Mouse (Mus musculus): ENCODE measurements at regions not wholly inside any gene's neighbourhood (a gene's known extent, or its start where the extent isn't known, plus 50 kb on each side); places are given as distances from the start of the nearest gene placed in this dataset.

DNA sequence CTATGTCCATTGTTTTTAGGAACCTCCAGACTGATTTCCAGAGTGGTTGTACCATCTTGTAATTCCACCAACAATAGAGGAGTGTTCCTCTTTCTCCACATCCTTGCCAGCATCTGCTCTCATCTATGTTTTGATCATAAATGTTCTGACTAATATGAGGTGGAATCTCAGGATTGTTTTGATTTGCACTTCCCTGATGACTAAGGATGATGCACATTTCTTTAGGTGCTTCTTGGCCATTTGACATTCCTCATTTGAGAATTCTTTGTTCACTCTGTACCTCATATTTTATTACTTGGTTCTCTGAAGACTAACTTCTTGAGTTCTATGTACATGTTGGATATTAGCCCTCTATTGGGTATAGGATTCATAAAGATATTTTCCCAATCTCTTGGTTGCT is 538.4 kb downstream of the Inhba start:
- H3K9ac ChIP-seq (replicated peaks; ENCODE audit: low read depth, low read length) = no peak overlapping the region
- no peak overlapping the region for H3K27ac ChIP-seq (ENCODE audit: low read length)
- H3K4me2 ChIP-seq (replicated peaks; ENCODE audit: low read depth, low read length) = no peak overlapping the region
- no peak overlapping the region for H3K4me3 ChIP-seq (ENCODE audit: low read depth, low read length)
- H3K27me3 ChIP-seq (ENCODE audit: control insufficient read depth, insufficient read depth, low read length) = no peaks in the 10 kb centered on the region
- no peaks in the 10 kb centered on the region for H3K9me3 ChIP-seq (ENCODE audit: control insufficient read depth, low read depth, low read length)
- ATAC-seq (ENCODE audit: insufficient number of reproducible peaks, insufficient read depth, low FRiP score, low read depth) = no peak
- no peaks in the 10 kb centered on the region for H3K36me3 ChIP-seq (ENCODE audit: control insufficient read depth, insufficient read depth, low read length)
- no peaks in the 10 kb centered on the region for H3K4me1 ChIP-seq (ENCODE audit: control insufficient read depth, insufficient read depth, low read length)

DNA sequence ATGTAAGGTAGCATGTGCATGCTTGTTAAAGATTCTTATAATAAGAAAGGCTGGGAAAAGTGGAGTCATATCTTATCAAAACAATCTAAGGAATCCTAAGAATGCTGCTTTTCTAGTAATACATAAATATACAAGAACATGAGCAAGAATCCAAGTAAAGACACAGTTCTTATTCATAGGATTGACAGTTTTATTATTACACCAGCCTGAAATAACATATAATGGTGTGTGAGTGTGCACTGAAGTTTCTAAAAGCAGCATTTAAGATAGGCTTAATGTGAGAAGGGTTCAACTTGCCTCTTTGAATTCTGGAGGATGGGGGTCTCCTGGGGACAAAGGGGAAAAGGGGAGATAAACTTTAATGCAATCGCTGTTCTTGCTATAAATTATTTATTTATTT is 553.3 kb downstream of the Inhba start:
- H3K9ac ChIP-seq (replicated peaks; ENCODE audit: low read depth, low read length) = no peak overlapping the region
- 59% methylated on average over 1 of the region's 1 CpGs for WGBS

DNA sequence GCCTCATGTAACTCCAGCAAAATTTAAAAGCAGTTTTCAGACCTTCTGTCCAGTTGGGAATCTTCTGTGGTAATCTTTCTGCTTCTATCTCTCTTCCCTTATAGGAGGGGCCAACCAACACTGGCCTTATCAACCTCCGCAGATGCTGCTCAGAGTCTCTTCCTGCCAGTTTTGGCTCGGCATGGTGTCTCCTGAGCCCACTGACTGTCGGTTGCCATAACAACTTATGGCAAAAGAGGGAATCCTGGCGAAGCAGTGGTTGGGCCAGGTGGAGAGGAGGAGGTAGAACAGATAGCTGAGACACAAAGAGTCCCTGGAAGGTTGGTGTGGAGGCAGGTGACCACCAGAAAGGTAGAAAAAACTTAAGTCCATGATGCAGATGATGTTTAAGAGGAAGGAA is 562.4 kb downstream of the Inhba start:
- Histone ChIP-seq H3K9me3 (ENCODE audit: control insufficient read depth, low read depth, low read length) (no peaks in the 10 kb centered on the region), H3K27me3 (ENCODE audit: control insufficient read depth, insufficient read depth, low read length) (no peaks in the 10 kb centered on the region), H3K4me2 (replicated peaks; ENCODE audit: low read depth, low read length) (no peak overlapping the region), H3K4me3 (ENCODE audit: low read depth, low read length) (no peak overlapping the region), H3K36me3 (ENCODE audit: control insufficient read depth, insufficient read depth, low read length) (no peaks in the 10 kb centered on the region), H3K27ac (ENCODE audit: low read length) (no peak overlapping the region), H3K4me1 (ENCODE audit: control insufficient read depth, insufficient read depth, low read length) (no peaks in the 10 kb centered on the region), H3K9ac (replicated peaks; ENCODE audit: low read depth, low read length) (no peak overlapping the region)
- no peak for ATAC-seq (ENCODE audit: insufficient number of reproducible peaks, insufficient read depth, low FRiP score, low read depth)
- 37% methylated on average over 4 of the region's 4 CpGs for WGBS

More for the DNA sequence above, 553.3 kb downstream of the Inhba start:
- H3K4me1 ChIP-seq (ENCODE audit: control insufficient read depth, insufficient read depth, low read length) = no peaks in the 10 kb centered on the region
- no peaks in the 10 kb centered on the region for H3K9me3 ChIP-seq (ENCODE audit: control insufficient read depth, low read depth, low read length)
- no peak overlapping the region for H3K4me2 ChIP-seq (replicated peaks; ENCODE audit: low read depth, low read length)
- H3K36me3 ChIP-seq (ENCODE audit: control insufficient read depth, insufficient read depth, low read length) = no peaks in the 10 kb centered on the region
- ATAC-seq (ENCODE audit: insufficient number of reproducible peaks, insufficient read depth, low FRiP score, low read depth) = no peak
- no peaks in the 10 kb centered on the region for H3K27me3 ChIP-seq (ENCODE audit: control insufficient read depth, insufficient read depth, low read length)
- no peak overlapping the region for H3K4me3 ChIP-seq (ENCODE audit: low read depth, low read length)
- H3K27ac ChIP-seq (ENCODE audit: low read length) = no peak overlapping the region

DNA sequence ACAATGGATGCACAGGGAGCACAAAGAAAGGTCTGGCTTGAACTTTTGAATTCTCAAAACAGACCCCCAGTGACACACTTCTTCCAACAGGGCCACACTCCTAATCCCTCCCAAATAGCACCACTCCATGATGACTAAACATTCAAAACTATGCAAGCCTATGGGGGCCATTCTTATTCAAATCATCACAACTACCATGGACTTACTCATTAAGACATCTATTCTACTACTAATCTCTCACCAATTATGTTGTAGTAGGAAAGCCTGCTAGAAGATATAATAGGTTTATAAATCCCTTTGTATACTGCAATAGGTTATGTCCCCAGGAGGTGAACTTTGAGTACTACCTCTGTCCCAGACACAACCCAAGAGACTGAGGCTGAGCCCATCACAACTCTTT is 574.6 kb downstream of the Inhba start:
- Histone ChIP-seq H3K4me3 (ENCODE audit: low read depth, low read length) (no peak overlapping the region), H3K9ac (replicated peaks; ENCODE audit: low read depth, low read length) (no peak overlapping the region), H3K27ac (ENCODE audit: low read length) (no peak overlapping the region), H3K27me3 (ENCODE audit: control insufficient read depth, insufficient read depth, low read length) (no peaks in the 10 kb centered on the region), H3K36me3 (ENCODE audit: control insufficient read depth, insufficient read depth, low read length) (no peaks in the 10 kb centered on the region), H3K9me3 (ENCODE audit: control insufficient read depth, low read depth, low read length) (no peaks in the 10 kb centered on the region), H3K4me1 (ENCODE audit: control insufficient read depth, insufficient read depth, low read length) (no peaks in the 10 kb centered on the region), H3K4me2 (replicated peaks; ENCODE audit: low read depth, low read length) (no peak overlapping the region)
- ATAC-seq (ENCODE audit: insufficient number of reproducible peaks, insufficient read depth, low FRiP score, low read depth) = no peak

GRCm38 (mm10) chr13:16619755-16620154 is 608.1 kb downstream of the Inhba start:
- no peaks in the 10 kb centered on the region for H3K36me3 ChIP-seq (ENCODE audit: control insufficient read depth, insufficient read depth, low read length)

GRCm38 (mm10) chr13:16626584-16626983 is 614.9 kb downstream of the Inhba start:
- 73% methylated on average over 4 of the region's 4 CpGs for WGBS
- H3K4me2 ChIP-seq (replicated peaks; ENCODE audit: low read depth, low read length) = no peak overlapping the region
- ATAC-seq (ENCODE audit: insufficient number of reproducible peaks, insufficient read depth, low FRiP score, low read depth) = no peak
- H3K36me3 ChIP-seq (ENCODE audit: control insufficient read depth, insufficient read depth, low read length) = no peaks in the 10 kb centered on the region
- no peak overlapping the region for H3K9ac ChIP-seq (replicated peaks; ENCODE audit: low read depth, low read length)
- H3K27me3 ChIP-seq (ENCODE audit: control insufficient read depth, insufficient read depth, low read length) = no peaks in the 10 kb centered on the region
- H3K4me3 ChIP-seq (ENCODE audit: low read depth, low read length) = no peak overlapping the region
- H3K4me1 ChIP-seq (ENCODE audit: control insufficient read depth, insufficient read depth, low read length) = no peaks in the 10 kb centered on the region
- H3K27ac ChIP-seq (ENCODE audit: low read length) = no peak overlapping the region
- H3K9me3 ChIP-seq (ENCODE audit: control insufficient read depth, low read depth, low read length) = no peaks in the 10 kb centered on the region

More at GRCm38 (mm10) chr13:16619755-16620154, 608.1 kb downstream of the Inhba start:
- no peak overlapping the region for H3K4me2 ChIP-seq (replicated peaks; ENCODE audit: low read depth, low read length)
- no peaks in the 10 kb centered on the region for H3K4me1 ChIP-seq (ENCODE audit: control insufficient read depth, insufficient read depth, low read length)
- H3K9me3 ChIP-seq (ENCODE audit: control insufficient read depth, low read depth, low read length) = no peaks in the 10 kb centered on the region
- no peak overlapping the region for H3K27ac ChIP-seq (ENCODE audit: low read length)
- ATAC-seq (ENCODE audit: insufficient number of reproducible peaks, insufficient read depth, low FRiP score, low read depth) = no peak
- H3K27me3 ChIP-seq (ENCODE audit: control insufficient read depth, insufficient read depth, low read length) = no peaks in the 10 kb centered on the region
- H3K9ac ChIP-seq (replicated peaks; ENCODE audit: low read depth, low read length) = no peak overlapping the region
- WGBS = 97% methylated on average over 5 of the region's 5 CpGs
- H3K4me3 ChIP-seq (ENCODE audit: low read depth, low read length) = no peak overlapping the region

DNA sequence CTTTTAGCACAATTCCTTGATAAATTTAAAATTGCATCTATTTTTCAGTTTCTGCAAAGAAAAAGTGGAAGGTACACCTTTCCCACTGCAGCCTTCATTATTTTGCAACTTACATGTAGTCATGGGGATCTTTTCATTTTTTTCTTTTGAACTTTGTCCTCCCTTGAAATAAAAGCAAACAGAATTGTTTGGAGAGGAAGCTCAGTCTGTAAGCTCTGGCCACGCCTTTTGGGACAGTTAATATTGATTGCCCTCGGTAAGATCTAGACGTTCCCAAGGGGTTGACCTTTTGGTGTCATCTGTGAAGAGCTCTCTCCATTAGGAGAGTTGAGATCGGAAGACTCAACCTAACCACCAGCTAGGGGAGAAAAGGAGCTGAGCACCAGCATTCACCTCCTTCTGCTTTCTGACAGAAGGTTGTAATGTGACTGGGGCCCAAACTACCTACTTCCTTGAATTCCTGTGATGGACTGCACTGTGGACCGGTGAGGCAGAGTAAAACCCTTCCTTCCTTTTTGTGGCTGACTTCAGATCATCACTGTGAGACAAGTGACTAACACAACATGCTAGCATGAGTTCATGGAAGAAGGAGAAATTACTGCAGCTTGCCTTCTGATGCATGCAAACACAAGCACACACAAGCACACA is 621.9 kb downstream of the Inhba start:
- H3K4me3 ChIP-seq (ENCODE audit: low read depth, low read length) = no peak overlapping the region
- H3K9ac ChIP-seq (replicated peaks; ENCODE audit: low read depth, low read length) = no peak overlapping the region
- no peak overlapping the region for H3K27ac ChIP-seq (ENCODE audit: low read length)
- no peaks in the 10 kb centered on the region for H3K27me3 ChIP-seq (ENCODE audit: control insufficient read depth, insufficient read depth, low read length)
- no peak overlapping the region for H3K4me2 ChIP-seq (replicated peaks; ENCODE audit: low read depth, low read length)
- H3K36me3 ChIP-seq (ENCODE audit: control insufficient read depth, insufficient read depth, low read length) = no peaks in the 10 kb centered on the region
- no peaks in the 10 kb centered on the region for H3K4me1 ChIP-seq (ENCODE audit: control insufficient read depth, insufficient read depth, low read length)
- ATAC-seq (ENCODE audit: insufficient number of reproducible peaks, insufficient read depth, low FRiP score, low read depth) = no peak
- no peaks in the 10 kb centered on the region for H3K9me3 ChIP-seq (ENCODE audit: control insufficient read depth, low read depth, low read length)
- 29% methylated on average over 5 of the region's 5 CpGs for WGBS

- Histone ChIP-seq H3K27ac (ENCODE audit: low read length) (no peak overlapping the region), H3K9ac (replicated peaks; ENCODE audit: low read depth, low read length) (no peak overlapping the region), H3K4me2 (replicated peaks; ENCODE audit: low read depth, low read length) (no peak overlapping the region), H3K27me3 (ENCODE audit: control insufficient read depth, insufficient read depth, low read length) (no peaks in the 10 kb centered on the region), H3K9me3 (ENCODE audit: control insufficient read depth, low read depth, low read length) (no peaks in the 10 kb centered on the region), H3K36me3 (ENCODE audit: control insufficient read depth, insufficient read depth, low read length) (no peaks in the 10 kb centered on the region), H3K4me3 (ENCODE audit: low read depth, low read length) (no peak overlapping the region), H3K4me1 (ENCODE audit: control insufficient read depth, insufficient read depth, low read length) (no peaks in the 10 kb centered on the region)
- WGBS = 64% methylated on average over 2 of the region's 2 CpGs
- ATAC-seq (ENCODE audit: insufficient number of reproducible peaks, insufficient read depth, low FRiP score, low read depth) = no peak
Observed at GRCm38 (mm10) chr13:16636251-16636650, 624.6 kb downstream of the Inhba start.
